Mouse (Mus musculus) adrenal gland, adult 2 months (tissue): ENCODE measurements at regions not wholly inside any gene's neighbourhood (a gene's known extent, or its start where the extent isn't known, plus 50 kb on each side); places are given as distances from the start of the nearest gene placed in this dataset.

Experiments used
- DNase-seq: peaks from one replicate; pipeline ENCODE4 v3.0.0; 2021

- no peak for DNase-seq
Observed at GRCm38 (mm10) chr10:56597382-56597781, 220.3 kb downstream of the Gja1 start.

- DNase-seq: peak; percentile 8
Observed at GRCm38 (mm10) chr10:56598191-56598590, 221.1 kb downstream of the Gja1 start.

- DNase-seq: peak; percentile 13
Observed at GRCm38 (mm10) chr10:56599923-56600322, 222.8 kb downstream of the Gja1 start.

GRCm38 (mm10) chr10:56611564-56612288 is 234.6 kb downstream of the Gja1 start:
- peak; percentile 64 for DNase-seq

GRCm38 (mm10) chr10:56642656-56643055 is 265.5 kb downstream of the Gja1 start:
- no peak for DNase-seq

GRCm38 (mm10) chr10:56643376-56644135 is 266.4 kb downstream of the Gja1 start:
- no peak for DNase-seq

- no peak for DNase-seq
Observed at GRCm38 (mm10) chr10:56660501-56660900, 283.4 kb downstream of the Gja1 start.

- no peak for DNase-seq
Observed at GRCm38 (mm10) chr10:56673919-56674318, 296.8 kb downstream of the Gja1 start.

GRCm38 (mm10) chr10:56682901-56683300 is 305.8 kb downstream of the Gja1 start:
- no peak for DNase-seq

- DNase-seq: peak; percentile 14
Observed at GRCm38 (mm10) chr10:56685655-56686250, 308.6 kb downstream of the Gja1 start.

GRCm38 (mm10) chr10:56691467-56691866 is 314.3 kb downstream of the Gja1 start:
- DNase-seq: no peak

- no peak for DNase-seq
Observed at GRCm38 (mm10) chr10:56695100-56695499, 318.0 kb downstream of the Gja1 start.

- DNase-seq: peak; percentile 48
Observed at GRCm38 (mm10) chr10:56700126-56700525, 323.0 kb downstream of the Gja1 start.

GRCm38 (mm10) chr10:56708411-56708810 is 331.3 kb downstream of the Gja1 start:
- no peak for DNase-seq

- no peak for DNase-seq
Observed at GRCm38 (mm10) chr10:56708886-56709285, 331.8 kb downstream of the Gja1 start.

- no peak for DNase-seq
Observed at GRCm38 (mm10) chr10:56712611-56713105, 335.5 kb downstream of the Gja1 start.

GRCm38 (mm10) chr10:56737073-56737472 is 359.9 kb downstream of the Gja1 start:
- DNase-seq: no peak

GRCm38 (mm10) chr10:56739621-56740020 is 362.5 kb downstream of the Gja1 start:
- DNase-seq: no peak

GRCm38 (mm10) chr10:56752134-56752533 is 375.0 kb downstream of the Gja1 start:
- peak; percentile 9 for DNase-seq

GRCm38 (mm10) chr10:56753576-56753975 is 376.4 kb downstream of the Gja1 start:
- DNase-seq: peak; percentile 64

GRCm38 (mm10) chr10:56754546-56755175 is 377.5 kb downstream of the Gja1 start:
- peak; percentile 10 for DNase-seq

- DNase-seq: no peak
Observed at GRCm38 (mm10) chr10:56770629-56771028, 393.5 kb downstream of the Gja1 start.
